Mouse (Mus musculus): ENCODE results near the gene Dctpp1.

The Dctpp1 gene

DNA sequence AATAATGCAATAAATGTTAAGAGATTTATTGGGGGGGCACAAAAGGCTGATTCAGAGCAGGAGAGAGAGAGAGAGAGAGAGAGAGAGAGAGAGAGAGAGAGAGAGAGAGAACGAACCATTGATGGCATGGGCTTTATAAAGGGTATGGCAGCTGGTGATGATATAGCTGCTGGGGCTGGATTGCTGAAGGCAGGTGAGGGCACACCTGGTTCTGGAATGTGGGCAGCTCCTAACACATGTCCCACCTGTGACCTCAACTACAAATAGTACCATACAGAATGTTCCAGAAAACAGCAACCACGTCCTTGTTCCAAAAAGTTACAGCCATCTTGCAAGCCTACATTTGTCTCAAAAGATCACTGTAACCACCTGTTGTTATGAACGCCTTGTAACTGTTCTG lies 29.1 kb downstream of the Dctpp1 start:
- no peak for DNase-seq (ENCODE audit: low spot score)

DNA sequence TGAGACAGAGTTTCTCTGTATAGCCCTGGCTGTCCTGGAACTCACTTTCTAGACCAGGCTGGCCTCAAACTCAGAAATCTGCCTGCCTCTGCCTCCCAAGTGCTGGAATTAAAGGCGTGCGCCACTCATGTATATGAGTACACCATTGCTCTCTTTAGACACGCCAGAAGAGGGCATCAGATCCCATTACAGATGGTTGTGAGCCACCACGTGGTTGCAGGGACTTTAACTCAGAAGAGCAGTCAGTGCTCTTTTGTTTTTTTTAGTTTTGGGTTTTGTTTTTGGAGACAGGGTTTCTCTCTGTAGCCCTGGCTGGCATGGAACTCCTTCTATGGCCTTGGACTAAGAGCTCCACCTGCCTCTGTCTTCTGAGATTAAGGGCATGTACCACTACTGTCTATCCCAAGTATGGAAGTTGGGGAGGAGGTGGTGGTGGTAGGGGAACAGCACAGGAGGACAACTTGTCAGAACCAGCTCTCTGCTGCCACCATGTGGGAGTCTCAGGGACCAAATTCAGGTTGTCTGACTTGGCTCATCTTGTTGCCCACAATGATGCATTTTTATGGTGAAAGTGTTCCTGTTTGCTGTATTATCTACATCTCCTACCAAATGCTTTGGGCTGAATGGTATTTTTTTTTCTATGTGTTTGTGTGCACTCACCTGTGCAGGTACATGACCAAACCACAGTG lies 31.8 kb downstream of the Dctpp1 start:
- peak; percentile 83 for DNase-seq (ENCODE audit: low spot score)

DNA sequence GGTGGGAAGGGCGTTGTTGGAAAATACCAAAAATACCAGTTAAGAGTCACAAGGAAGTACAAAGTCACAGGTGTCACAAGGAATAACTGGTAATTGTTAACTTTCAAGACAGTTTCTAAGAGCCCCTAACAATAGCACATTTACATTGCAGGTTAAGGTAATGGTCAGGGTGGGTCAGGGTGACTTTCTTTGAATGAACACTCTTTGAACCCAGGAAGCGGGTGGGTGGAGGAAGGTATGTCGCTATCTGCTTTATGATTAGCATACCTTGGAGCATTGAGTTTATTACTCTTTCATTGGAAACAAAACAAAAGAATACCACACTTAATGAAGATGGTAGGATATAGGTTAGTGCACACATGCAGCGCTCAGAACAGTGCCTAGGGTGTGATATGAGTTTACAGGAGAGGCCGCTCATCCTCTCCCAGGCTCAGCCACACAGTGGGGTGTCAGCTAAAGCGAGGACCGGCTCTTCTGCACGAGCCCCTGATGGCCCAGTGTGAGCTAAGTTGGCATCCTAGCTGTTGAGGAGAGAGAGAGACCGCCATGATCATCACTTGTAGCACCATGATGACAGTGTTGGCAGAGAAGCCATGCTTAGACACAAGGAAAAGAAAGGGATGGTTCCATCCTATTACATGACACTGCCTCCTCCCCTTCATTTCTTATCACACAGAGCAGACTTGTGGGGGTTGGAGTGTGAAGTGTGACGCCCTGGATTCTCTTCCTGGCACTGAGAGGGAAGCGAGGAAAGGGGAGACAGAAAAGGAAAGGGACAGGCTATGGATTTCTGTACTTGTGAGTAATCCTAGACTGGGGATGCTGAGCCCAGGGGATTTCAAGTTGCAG lies 35.1 kb downstream of the Dctpp1 start:
- DNase-seq (ENCODE audit: low spot score), result no peak

DNA sequence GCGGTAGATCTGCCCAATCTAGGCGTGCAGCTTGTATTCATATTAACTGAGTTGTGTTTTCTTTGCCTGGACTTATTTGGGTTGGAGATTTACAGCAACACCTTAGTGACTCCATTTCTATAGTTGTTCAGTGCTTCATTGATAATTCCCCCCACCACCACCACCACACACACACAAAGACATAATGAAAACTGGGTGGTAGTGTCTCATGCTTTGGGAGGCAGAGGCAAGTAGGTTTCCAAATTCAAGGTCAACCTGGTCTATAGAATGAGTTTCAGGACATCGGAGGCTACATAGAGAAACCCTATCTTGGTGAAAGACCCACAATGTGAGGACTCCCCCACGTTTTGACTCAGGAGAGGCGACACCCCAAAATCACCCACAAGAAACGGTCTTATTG lies 35.9 kb downstream of the Dctpp1 start:
- DNase-seq (ENCODE audit: low spot score), result no peak

DNA sequence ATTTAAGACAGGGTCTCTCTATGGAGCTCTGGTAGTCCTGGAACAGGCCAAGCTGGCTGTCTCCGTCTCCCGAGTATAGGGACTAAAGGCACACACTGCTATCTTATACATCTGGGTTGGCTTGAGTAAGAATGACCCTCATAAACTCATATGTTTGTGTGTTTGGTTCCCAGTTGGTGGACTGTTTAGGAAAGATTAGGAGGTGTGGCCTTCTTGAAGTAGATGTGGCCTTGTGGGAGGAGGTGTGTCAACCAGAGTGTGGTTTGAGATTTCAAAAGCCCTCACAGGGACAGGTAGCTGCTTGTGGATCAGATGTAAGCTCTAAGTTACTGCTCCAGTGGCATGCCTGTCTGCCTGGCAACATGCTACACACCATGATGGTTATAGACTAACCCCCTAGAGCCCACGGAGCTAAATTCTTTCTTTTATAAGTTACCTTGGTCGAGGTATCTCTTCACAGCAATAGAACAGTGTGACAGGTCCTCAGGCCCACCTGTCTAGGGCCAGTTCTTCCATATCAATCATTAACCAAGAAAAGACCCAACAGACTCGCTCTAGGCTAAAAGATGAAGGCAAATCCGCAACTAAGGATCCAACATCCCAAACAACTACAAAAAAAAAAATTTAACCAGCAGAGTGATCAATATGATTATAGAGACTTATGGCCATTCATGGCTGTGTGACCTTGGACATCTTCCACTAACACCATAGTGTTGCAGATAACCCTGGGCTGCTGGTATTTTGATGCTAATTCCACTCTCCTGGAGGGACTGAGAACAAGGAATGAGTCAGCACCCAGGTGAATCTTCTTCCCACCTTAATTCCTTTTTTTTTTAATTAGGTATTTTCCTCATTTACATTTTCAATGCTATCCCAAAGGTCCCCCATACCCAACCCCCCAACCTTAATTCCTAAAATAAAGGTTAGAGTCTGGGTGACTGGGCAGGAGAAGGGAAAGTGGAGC lies 36.7 kb downstream of the Dctpp1 start:
- no peak for DNase-seq (ENCODE audit: low spot score)

DNA sequence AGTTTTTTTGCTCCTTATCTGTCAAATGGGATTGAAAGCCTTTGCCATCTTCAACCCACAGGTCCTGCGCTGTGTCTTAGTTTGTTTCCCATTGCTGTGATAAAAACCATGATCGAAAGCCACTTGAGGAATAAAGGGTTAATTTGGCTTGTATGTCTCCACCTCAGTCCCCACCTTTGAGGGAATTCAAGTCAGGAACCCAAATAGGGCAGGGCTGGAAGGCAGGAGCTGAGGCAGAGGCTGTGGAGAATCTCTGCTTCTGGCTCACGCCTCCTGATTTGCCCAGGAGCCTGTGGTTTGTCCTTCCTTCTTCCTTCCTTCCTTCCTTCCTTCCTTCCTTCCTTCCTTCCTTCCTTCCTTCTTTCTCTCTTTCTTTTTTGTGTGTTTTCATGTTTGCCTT lies 37.4 kb downstream of the Dctpp1 start:
- DNase-seq (ENCODE audit: low spot score), result no peak

DNA sequence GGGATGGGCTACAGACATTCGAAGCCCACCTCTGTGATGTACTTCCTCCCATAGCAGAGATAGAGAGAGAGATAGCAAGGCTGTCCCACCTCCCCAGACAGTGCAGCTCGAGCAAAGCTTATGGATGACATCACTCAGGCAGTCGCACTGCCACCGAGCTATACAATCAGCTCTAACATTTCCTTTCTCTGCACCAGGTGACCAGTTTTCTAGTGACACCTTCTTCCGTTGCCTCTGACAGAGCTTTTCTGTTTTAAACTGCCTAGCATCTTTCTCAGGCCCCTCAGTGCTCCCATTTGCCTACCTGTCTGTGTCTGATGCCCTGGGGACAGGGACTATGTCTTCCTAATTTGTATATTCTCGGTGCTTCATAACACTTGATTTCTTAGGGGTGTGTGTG lies 40.1 kb downstream of the Dctpp1 start:
- DNase-seq (ENCODE audit: low spot score), result no peak

DNA sequence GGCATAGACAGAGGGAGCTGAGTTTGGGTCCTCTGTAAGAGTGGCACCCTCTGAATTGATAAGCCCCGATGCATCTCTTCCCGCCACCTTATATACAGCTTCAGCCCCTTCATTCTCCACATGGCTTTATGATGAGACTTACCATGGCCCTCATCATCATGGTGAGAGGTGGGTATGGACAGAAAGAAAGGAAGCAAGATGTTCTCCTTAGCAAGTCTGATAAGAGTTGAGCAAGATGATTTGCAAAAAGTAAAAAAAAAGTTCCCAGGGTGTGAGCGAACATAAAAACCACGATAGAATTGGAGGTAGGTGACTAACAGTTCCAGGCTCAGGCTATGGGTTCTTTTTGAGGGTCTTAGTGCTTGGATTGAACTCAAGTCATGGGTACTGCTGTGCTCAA lies 41.8 kb downstream of the Dctpp1 start:
- DNase-seq (ENCODE audit: low spot score), result no peak

DNA sequence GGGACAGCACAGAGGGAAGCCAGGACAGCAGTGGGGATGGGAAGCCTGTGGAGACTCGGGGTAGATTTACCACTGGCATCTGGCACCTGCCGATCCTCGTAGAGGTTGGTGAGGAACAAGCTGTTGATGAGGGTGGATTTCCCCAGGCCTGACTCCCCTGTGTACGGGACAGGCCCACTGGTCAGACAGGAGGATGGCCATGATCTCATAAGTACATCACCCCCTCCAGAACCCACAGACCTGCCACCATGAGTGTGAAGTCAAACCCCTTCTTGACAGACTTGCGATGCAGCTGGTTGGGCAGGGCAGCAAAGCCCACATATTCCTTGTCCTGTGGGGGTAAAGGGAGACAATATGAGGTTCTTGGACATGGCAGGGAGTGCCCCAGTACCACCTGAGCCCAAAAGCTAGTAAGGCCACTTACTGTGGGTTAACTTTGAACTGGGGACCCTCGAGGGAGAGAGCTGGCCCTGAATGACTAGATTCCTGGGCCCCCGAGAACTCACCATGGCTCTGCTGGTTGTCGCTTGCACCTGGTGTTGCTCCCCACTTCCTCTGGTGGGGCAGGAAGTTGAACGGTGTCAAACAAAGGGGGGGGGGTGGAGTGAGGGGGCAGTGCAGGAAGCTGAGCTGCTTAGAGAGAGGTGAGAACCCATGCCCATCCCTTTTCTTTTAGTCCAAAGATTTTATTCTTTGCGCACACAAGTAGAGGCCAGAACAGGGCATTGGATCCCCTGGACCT lies 42.4 kb downstream of the Dctpp1 start:
- no peak for DNase-seq (ENCODE audit: low spot score)

DNA sequence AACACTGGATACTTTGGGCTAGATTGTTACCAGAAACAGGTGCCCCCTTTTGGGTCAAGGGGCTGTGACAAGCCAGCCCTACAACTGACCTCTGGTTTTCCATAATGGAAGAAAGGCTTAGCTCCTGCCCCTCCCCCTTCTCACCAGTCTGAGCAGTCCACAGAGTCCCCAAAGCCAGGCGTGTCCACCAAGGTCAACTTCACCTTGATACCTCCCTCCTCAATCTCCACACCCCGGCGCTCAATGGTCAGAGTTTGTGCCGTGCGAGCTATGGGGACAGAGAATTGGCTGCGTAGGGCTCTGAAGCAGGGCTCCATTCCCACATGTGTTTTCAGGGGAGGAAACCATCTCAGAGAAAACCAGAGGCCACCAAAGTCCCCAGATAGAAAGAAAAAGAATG lies 43.0 kb downstream of the Dctpp1 start:
- DNase-seq (ENCODE audit: low spot score), result no peak

DNA sequence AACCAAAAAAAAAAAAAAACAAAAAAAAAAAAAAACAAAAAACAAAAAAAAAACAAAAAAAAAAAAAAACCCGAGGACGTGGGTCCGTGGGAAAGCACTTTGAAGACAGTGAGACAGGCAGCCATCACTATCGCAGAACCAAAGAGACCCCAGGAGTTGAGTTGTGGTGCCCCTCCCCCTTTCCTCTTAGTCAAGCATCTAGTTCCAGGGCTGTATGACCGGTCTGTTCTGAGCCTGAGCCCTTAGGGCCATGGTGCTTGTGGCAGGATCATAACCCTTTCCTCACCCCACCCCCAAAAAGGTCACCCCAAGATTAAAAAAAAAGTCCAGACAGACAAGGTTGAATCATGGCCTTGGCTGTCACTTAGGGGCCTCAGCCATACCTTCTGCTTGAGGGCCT lies 44.2 kb downstream of the Dctpp1 start:
- DNase-seq (ENCODE audit: low spot score), result no peak

DNA sequence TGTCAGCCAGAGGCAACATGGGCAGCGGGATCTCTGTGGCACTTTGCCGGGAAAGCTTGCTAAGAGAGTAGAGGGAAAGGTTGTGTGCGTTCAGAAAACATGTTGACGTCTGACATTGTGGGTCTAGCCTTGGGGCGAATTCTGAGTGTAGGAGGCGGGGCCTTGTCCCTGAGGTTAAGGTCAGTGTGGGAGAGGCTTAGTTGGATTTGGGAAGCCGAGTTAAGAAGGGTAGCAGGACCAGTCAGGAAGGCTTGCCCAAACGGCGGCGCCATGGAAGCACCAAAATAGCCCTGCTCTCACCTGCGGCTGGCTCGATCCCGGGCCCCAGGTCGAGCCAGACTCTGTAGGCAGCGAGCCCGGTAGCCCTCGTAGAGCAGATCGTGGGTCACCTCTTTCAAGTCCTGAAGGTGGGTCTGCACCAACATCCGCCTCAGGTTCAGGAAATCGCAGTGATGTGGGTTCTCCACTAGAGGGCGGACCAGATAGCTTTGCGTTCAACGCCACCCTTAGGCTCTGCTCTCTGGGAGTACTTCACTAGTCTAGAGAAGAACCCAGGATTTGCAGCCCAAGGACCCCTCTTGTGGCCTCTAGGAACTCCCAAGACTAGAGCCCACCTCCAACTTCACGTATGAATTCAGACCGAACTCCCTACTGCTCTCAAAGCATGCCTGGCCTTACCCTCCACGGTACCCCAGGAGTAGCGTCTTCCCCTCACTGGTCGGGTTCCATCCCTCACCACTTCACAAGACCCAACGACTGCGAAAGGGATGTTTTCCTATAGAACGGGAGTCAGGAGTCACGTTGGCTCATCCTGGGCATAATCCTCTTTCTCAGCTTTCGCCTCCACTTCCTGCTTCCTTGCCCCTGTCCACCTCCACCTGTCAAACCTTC lies 45.3 kb downstream of the Dctpp1 start:
- no peak for DNase-seq (ENCODE audit: low spot score)

DNA sequence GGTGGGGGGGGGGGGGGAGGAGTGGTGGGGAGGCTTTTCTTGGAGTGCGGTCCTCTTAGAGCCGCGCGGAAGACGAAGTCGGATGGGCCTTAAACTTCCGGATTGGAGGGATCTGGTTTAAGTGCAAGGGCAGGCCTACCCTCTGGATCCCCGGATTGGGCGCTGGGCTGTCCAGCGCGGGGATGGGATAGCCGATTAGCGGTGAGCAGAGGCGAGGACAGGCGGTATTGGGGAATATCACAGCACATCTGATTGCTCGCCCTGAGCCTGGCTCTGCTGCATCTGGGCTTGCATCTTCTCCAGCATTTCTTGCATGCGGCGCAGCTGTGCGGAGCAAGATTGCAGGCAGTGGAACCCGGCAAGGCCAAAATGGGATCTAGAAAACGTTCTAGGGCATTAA lies 46.0 kb downstream of the Dctpp1 start:
- DNase-seq (ENCODE audit: low spot score), result no peak

DNA sequence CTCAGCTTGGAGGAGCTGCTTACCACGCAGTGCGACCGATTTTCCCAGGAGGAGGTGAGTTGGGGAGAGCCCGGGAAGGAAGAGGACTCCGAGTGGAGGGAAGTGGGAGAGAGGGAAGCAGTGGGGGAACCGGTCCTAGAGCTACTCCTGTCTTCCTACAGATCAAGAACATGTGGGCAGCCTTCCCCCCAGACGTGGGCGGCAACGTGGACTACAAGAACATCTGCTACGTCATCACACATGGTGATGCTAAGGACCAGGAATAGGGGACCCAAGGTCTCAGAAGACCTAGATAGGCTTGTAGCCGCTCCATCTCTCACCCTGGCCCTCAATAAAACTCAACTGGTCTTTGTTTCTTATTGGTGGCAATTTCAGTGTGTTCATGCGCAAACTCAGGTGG lies 46.6 kb downstream of the Dctpp1 start:
- DNase-seq (ENCODE audit: low spot score), result no peak

DNA sequence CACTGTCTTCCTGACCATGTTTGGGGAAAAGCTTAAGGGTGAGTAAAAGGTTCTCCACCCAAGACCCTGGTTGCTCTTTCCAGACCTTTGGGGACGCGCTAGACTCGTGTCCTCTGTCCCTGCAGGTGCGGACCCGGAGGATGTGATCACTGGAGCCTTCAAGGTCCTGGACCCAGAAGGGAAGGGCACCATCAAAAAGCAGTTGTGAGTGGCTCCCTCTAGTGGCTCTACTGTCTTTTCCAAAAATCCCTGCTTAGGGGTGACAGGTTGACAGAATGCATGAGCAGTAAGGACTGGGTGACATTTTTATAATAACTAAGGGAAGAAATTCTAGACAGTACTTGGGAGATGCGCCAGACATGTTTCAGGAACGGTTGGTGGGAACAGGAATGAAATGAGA lies 47.0 kb downstream of the Dctpp1 start:
- no peak for DNase-seq (ENCODE audit: low spot score)

DNA sequence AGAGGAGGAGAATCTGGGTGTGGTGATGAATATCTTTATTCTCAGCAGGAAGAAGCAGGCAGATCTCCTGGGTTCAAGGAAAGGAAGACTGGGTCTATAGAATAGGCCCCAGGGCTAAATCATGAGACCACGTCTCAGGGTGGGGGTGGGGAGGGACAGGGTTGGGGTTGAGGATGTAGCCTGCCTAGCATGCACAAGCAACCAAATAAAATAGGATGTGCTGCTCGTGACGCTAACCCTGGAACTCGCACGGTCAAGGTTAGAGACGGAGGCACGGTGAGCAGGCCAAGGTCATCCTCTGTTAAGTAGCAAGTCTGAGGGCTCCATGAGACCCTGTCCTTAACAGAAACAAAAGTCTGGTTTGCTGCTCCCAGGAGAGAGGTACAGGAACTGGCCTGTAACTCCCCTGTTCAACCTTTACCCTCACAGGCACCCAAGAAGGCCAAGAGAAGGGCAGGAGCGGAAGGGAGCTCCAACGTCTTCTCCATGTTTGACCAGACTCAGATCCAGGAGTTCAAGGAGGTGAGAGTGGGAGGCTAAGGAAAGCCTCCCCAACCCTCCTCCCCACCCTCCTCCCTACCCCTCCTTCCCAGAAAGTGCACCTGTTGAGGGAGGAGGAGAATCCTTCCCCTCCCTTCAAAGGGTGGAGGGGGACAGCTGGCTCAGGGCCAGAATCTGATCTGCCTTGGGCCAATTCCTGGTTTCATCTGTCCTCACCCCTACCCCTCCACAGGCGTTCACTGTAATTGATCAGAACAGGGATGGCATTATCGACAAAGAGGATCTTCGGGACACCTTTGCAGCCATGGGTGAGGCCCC lies 47.9 kb downstream of the Dctpp1 start:
- DNase-seq (ENCODE audit: low spot score), result no peak

DNA sequence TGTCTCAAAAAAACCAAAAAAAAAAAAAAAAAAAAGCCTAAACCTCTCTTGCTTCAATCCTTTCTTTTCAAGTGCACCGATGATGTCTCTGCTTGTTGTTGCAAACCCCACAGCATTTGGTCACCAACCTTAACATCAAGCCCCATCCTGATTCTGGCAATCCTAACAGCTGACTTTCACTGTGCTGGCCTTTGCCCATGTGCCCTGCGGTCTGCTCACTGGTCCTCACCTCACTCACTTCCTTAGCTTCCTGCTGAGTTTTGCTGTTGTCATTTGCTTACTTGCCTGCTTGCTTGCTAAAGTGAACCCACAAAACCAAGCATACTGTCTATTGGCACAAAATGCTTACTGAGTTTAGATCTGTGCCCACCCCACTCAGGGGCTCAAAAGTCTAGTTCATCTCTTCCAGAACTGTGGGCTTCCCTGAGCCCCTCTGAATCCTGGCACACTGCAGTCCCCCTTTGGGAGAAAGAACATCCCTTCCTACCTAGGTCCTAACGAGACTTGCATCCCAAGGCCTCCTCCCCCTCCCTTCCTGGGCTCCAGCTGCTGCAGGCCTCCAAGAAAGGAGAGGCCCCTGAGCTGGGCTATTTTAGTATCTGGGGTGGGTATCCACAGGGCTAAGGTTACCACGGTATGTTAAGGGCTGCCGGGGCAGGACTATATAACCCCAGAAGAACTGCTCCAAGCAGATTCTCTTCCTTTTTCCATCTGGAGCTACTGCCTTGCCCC lies 49.3 kb downstream of the Dctpp1 start:
- no peak for DNase-seq (ENCODE audit: low spot score)

DNA sequence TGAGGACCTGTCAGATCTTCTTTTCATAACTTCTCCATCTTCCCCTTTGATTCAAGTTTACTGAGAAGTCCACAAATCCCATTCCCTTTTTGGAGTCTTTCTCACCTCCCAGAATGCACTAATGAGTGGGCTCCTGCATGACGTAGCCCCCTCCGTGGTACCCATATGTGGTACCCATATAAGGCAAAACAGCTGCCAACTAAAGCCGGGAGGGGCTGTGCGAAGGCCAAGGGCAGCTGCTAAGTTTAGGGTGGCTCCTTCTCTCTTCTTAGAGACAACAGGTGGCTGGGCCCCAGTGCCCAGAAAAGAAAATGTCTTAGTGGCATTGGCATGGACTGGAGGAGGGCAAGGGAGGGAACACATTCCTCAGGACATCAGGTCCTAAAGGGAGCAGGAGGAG lies 50.2 kb downstream of the Dctpp1 start:
- no peak for DNase-seq (ENCODE audit: low spot score)

DNA sequence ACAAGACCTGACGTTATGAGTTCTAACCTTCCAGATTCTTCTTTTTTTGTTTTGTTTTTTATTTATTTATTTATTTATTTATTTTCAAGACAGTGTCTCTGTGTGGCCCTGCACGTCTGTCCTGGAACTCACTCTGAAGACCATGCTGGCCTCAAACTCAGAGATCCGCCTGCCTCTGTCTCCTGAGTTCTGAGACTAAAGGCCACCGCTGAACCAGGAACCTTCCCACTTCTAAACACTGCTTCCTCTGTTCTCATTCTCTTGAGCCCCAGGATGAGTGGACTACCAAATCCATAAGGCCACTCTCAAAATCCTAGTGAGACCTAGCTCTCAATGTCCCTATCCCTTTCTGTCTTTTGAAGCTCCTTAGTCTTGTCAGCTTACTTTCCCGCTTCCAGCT lies 50.7 kb downstream of the Dctpp1 start:
- DNase-seq (ENCODE audit: low spot score), result no peak
